Mouse (Mus musculus) forelimb bud, embryonic 11.5 days (tissue): ENCODE results near the gene Ksr1.

Experiments
- DNase-seq: peaks from one replicate; pipeline ENCODE4 v3.0.0-alpha.2; 2012; ENCODE audit warnings: low read depth, low spot score

Ksr1 gene

DNA sequence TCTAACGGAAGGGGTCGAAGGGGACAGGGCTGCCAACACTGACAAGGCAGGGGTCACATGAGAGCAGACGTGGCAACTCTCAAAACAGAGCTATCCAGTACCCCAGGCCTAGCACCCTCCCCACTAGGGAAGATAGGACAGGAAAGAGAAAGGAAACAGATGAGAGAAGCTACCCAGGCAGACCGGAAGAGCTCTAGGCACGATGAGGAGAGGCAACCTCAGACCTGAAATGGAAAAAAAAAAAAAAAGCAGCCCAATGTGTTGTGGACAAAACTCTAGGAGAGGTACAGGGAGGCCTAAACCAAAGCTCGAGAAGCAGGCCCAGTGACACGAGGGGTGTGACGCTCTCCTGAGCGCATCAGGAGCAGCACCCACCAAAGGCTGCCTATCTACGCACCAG, 23.7 kb downstream of the Ksr1 start:
- DNase-seq = no peak

- DNase-seq = no peak
Observed at GRCm38 (mm10) chr11:79120087-79120486, 26.1 kb downstream of the Ksr1 start.

DNA sequence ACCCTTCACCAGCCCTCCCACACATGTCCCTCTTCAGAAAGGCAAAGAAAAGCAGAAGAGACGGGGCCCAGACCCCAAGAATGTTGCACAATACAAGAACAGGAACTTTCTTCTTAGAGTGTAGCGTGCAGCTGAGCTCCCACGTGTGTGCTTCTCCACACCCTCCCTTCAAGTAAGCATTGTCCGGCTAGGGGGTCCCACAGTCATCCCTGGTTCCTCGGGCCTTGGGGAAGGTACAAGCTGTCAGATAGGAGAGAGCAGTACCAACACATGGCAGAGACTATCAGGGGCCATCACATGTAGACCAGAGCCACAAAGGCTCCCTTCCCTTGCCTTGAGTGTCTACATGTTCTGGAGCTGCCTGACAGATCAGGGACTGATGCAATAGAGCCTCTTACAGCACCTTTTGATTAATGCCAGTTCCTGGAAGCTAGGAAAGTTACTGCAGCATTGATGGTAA, 27.3 kb downstream of the Ksr1 start:
- no peak for DNase-seq

GRCm38 (mm10) chr11:79116665-79117064, 29.5 kb downstream of the Ksr1 start:
- no peak for DNase-seq

DNA sequence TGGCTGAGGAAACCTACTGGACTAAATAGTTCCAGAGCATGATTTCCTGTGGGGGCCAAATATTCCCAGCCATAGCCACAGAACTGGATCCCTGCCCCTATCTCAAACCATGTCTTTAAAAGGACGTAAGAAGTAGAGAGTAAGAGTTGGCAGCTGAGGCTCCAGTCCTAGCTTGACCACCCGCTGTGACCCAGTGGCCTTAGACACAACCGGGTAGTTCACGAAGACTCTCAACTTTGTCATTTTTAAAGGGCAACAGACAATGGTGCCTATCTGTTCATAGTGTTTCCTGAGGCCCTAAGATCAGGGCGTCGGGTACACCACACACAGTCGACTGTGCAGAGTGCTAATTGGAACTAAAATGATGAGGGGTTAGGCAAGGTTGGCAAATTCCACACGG, 30.5 kb downstream of the Ksr1 start:
- DNase-seq = no peak

- DNase-seq = no peak
Observed at GRCm38 (mm10) chr11:79114061-79114460, 32.1 kb downstream of the Ksr1 start.

DNA sequence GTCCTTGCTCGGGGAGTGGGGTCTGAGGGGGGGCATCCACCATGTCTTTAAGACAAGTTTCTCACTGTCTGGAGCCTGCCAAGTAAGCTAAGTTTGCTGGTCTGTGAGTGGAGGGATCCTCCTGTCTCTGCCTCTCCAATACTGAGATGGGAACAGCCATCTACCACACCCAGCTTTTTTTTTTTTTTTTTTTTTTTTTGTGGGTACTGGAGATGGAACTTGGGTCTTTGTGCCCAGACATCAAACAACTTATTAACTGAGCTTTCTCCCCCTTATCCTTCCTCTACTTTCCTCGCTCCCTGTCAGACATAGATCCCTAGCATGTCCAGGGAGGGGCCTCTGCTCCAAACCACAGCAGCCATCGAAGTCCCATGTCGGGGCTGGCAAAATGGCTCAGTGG, 32.8 kb downstream of the Ksr1 start:
- DNase-seq = no peak

- no peak for DNase-seq
Observed at GRCm38 (mm10) chr11:79112559-79113302, 33.5 kb downstream of the Ksr1 start.

- DNase-seq = no peak
Observed at GRCm38 (mm10) chr11:79111864-79112558, 34.2 kb downstream of the Ksr1 start.

GRCm38 (mm10) chr11:79110446-79110845, 35.8 kb downstream of the Ksr1 start:
- DNase-seq = no peak

DNA sequence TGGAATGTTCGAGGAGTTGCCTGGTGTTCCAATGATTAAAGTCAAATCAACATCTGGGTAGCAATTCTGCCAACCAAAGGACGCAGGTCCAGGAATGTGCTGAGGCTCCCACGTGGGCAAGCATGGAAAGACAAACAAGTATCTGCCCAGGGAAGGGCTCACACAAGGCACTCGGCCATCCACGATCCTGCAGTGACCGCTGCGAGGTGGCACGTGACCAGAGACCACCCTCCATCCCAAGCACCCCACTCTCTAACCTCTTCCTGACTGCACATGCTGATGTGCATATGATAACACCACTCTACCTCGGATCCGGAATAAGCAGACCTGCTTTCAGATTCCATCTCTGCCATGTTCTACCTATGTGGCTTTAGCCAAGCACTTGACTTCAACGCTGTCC, 38.3 kb downstream of the Ksr1 start:
- no peak for DNase-seq

DNA sequence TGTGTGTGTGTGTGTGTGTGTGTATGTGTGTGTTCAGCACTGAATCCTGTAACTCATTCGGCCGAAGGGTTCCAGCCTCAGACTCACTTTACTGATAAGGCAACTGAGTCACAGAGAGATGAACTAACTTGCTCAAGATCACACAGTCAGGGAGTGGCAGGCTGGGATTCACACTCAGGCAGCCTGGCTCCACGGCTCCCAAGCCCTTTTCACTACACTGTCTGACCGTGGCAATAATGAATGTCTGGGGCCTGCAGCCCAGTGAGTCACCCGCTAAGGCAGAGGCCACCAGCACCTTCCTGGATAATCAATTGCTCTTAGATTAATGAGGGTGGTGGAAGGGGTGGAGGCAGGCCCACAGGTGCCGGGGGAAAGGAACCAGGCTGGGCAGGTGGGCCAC, 41.2 kb downstream of the Ksr1 start:
- DNase-seq = no peak

- DNase-seq = no peak
Observed at GRCm38 (mm10) chr11:79104538-79104937, 41.7 kb downstream of the Ksr1 start.

DNA sequence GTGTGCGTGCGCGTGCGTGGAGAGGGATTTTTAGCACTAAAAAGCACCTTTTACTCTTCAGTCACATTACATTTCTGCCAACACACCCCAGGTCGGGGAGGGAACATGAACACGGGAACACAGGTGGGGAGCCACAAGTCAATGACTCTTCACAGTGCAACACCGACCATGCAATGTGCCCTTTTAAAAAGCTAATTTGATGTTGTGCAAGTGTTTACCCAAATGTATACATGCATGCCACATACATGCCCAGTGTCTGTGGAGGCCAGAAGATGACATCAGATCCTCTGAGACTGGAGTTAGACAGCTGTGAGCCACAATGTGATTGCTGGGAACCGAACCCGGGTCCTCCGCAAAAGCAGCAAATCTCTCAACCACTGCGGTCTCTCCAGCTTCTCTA, 42.1 kb downstream of the Ksr1 start:
- DNase-seq = no peak

GRCm38 (mm10) chr11:79103461-79103869, 42.7 kb downstream of the Ksr1 start:
- no peak for DNase-seq

DNA sequence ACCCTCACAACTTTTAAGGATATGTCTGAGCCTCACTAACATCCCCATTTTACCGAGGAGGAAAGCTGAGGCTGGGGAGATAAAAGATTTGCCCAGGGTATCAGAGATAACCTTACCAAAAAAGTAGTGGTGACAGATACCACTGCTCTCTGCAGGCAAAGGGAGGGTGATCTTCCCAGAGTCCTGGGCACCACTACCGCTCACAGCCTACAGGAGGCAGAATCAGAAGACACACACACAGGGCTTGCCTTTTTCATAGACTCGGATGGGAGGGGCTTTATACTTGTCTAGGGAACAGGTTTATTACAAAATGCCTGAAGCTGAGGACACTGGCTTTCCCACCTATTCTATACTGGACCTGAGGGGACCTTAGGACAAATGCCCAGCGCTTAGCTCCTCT, 43.9 kb downstream of the Ksr1 start:
- no peak for DNase-seq

- no peak for DNase-seq
Observed at GRCm38 (mm10) chr11:79101568-79101967, 44.6 kb downstream of the Ksr1 start.

- DNase-seq = no peak
Observed at GRCm38 (mm10) chr11:79099032-79099431, 47.2 kb downstream of the Ksr1 start.

- DNase-seq = no peak
Observed at GRCm38 (mm10) chr11:79097736-79098135, 48.5 kb downstream of the Ksr1 start.

GRCm38 (mm10) chr11:79096673-79097072, 49.5 kb downstream of the Ksr1 start:
- DNase-seq = no peak

- no peak for DNase-seq
Observed at GRCm38 (mm10) chr11:79095713-79096112, 50.5 kb downstream of the Ksr1 start.

GRCm38 (mm10) chr11:79094727-79095126, 51.5 kb downstream of the Ksr1 start:
- no peak for DNase-seq

GRCm38 (mm10) chr11:79093986-79094695, 52.1 kb downstream of the Ksr1 start:
- DNase-seq = no peak
